Mouse (Mus musculus) kidney, embryonic 16.5 days (tissue): ENCODE measurements at regions not wholly inside any gene's neighbourhood (a gene's known extent, or its start where the extent isn't known, plus 50 kb on each side); places are given as distances from the start of the nearest gene placed in this dataset.

ENCODE experiments used
- ATAC-seq: fragments of 200-750 bp; cut with Nextera tagmentation; 2 replicates; pipeline ENCODE4 v1.8.0; 2017; ENCODE audit warnings: moderate TSS enrichment; ENCODE audit not compliant: low FRiP score, low TSS enrichment
- H3K27ac ChIP-seq: fragments of 300-500 bp; sonication (generic); 2 replicates; pipeline ENCODE4 v1.5.1; 2014; ENCODE audit warnings: low read length
- H3K27me3 ChIP-seq: fragments of 300-500 bp; sonication (generic); 2 replicates; pipeline ENCODE4 v1.6.1; 2014; ENCODE audit warnings: low read length, control low read depth, mixed read lengths; ENCODE audit not compliant: insufficient read depth
- H3K36me3 ChIP-seq: fragments of 300-500 bp; sonication (generic); 2 replicates; pipeline ENCODE4 v1.6.1; 2014; ENCODE audit warnings: low read length, control low read depth, mixed read lengths; ENCODE audit not compliant: insufficient read depth
- H3K4me1 ChIP-seq: fragments of 300-500 bp; sonication (generic); 2 replicates; pipeline ENCODE4 v1.6.1; 2014; ENCODE audit warnings: low read length, control low read depth, mixed read lengths; ENCODE audit not compliant: insufficient read depth
- H3K4me2 ChIP-seq: fragments of 300-500 bp; sonication (generic); replicated peaks from 2 replicates; pipeline ENCODE4 v1.6.1; 2014; ENCODE audit warnings: low read depth, low read length
- H3K4me3 ChIP-seq: fragments of 300-500 bp; sonication (generic); 2 replicates; pipeline ENCODE4 v1.5.1; 2014; ENCODE audit warnings: mild to moderate bottlenecking, low read length
- H3K9ac ChIP-seq: fragments of 300-500 bp; sonication (generic); replicated peaks from 2 replicates; pipeline ENCODE4 v1.6.1; 2014; ENCODE audit warnings: low read length
- H3K9me3 ChIP-seq: fragments of 300-500 bp; sonication (generic); 2 replicates; pipeline ENCODE4 v1.6.1; 2016; ENCODE audit warnings: low read length, control low read depth
- WGBS: fragments of 180-500 bp; shearing (Covaris S2); extraction: QIAGEN DNeasy Blood & Tissue Kit; methylation state at CpG from one replicate; pipeline ENCODE4 v1.1.7; 2014; 5-methylcytosine and 5-hydroxymethylcytosine counted together

DNA sequence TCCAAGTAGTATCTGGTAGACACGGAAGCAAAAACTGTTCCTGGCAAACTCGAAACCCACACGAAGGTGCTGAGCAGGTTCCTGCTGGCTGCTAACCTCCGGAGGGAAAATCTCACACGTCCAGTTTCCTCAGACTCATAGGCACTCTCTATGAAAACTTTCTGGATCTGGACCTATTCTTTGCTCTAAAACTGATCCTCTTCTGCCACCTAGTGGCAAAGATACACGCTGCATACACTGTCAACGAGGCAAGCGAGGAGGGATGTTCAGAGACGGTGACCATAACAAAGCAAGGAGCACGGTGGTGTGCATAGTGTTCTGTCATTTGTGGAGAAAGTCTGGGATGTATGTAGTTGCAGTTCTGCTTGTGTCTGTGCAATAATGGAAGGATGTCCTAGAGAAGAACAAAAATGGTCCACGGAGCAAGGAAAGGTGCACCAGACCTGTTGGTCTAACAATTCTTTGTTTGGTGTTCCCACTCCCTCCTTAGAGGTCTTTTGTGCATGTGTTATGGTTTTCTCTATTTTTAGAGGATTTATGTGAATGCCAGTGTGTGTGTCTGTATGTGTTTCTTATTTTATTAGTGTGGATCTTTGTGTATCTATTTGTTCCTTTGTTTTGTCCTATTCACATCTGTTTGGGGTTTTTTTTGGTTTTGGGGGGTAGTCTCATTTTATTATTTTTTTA lies 57.0 kb upstream of the Siglech start:
- H3K9me3 ChIP-seq, result no peaks in the 10 kb centered on the region
- H3K36me3 ChIP-seq, result no peaks in the 10 kb centered on the region
- H3K27me3 ChIP-seq, result no peaks in the 10 kb centered on the region
- H3K9ac ChIP-seq, result no peak overlapping the region
- H3K4me1 ChIP-seq, result no peaks in the 10 kb centered on the region
- H3K4me2 ChIP-seq, result peak overlapping the region; percentile 29; the same call in 1 of the 2 replicates
- peak; percentile 93 for ATAC-seq
- H3K4me3 ChIP-seq, result no peak overlapping the region
- WGBS, result 7% methylated on average over 11 of the region's 11 CpGs
- no peak overlapping the region for H3K27ac ChIP-seq
